Mouse (Mus musculus) granulocyte monocyte progenitor cell, adult 5-6 weeks (primary cell): ENCODE measurements around the gene Olfr613. TPM values are rescaled to one million over a fixed set of nuclear protein-coding genes. Genes with fewer than 3 reads are reported as not detected.
"Not testable (repeated sequence)": the region's sequence is repeated elsewhere in the genome, so short reads cannot be mapped to it uniquely, and the experiment has no call there.

Experiments used
- ATAC-seq: replicated peaks from 2 replicates; pipeline ENCODE4 v1.8.0; 2016; ENCODE audit warnings: mild to moderate bottlenecking, moderate TSS enrichment, inconsistent platforms; ENCODE audit not compliant: poor library complexity, severe bottlenecking
- total RNA-seq, 2 experiments: library from RNA; stranded (forward) in 1 of 2; stranded (reverse) in 1 of 2; fragments of 200-712, 200-1000 nt in 1 of 2; fragments of >200 nt in 1 of 2; fragmentation: Nextera tagmentation in 1 of 2; gene quantifications; 2 replicates each; pipeline ENCODE4 v1.2.3; 2014 to 2017

The Olfr613 gene
- total RNA-seq (2014; fragmentation: Nextera tagmentation) (not detected in 2 replicates), total RNA-seq (2017) (not detected in 2 replicates)

GRCm38 (mm10) chr7:103547774-103548173 is at the start of gene Olfr613:
Gene Olfr613 (plus strand): TSS chr7:103548074.
- ATAC-seq: no peak

DNA sequence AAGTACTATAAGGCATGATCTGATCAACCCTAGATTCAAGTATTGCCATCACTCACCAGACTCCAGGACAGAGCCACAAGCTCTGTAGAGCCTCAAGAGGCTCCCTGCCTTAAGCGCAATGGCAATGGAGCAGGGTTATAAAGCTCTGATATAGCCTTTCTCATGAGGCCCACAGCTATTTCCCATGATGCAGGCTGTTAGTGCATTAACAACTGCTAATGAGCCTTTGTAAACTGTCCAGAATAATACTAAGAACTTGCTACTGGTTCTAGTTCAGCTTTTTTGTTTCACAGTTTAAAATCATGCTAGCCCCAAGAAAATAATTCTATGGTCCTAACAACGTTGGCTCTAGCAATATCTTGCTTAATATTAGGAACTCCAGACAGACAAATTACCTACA is 35.9 kb upstream of the Olfr613 start, which contains the start of gene Olfr610:
Gene Olfr610, minus strand, starts transcription at position 101 of the 400 bp plus-strand sequence.
- ATAC-seq: no peak

- ATAC-seq: not testable (repeated sequence)
These were observed 27.1 kb upstream of the Olfr613 start, which contains the start of gene Olfr611 for GRCm38 (mm10) chr7:103520746-103521145. Gene Olfr611 (minus strand): TSS chr7:103520846.

- not testable (repeated sequence) for ATAC-seq
These were observed 5.3 kb upstream of the Olfr613 start, which contains the start of gene Olfr612 for GRCm38 (mm10) chr7:103542617-103543016. Gene Olfr612 (minus strand): TSS chr7:103542717.

DNA sequence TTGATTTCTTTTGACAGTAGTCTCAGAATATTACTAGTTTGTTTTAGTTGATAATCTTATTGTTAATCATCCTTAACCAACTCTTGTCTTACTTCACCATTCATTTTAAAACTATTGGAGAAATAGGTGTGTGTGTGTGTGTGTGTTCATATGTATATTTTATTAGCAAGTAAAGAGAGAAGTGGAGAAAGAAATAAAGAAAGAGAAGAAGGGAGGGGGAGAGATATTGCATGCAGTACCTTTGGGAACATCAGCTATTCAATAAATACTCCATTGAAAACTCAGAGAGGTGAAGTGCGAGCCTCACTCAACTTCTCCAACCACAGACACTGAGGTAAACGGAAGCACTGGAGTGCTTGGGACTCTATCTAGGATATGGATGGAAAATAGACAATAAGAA is 7.9 kb downstream of the Olfr613 start, which contains the start of gene Olfr615:
Gene Olfr615, plus strand, starts transcription at position 301 of the 400 bp plus-strand sequence.
- no peak for ATAC-seq

- ATAC-seq: no peak
These were observed 21.2 kb downstream of the Olfr613 start, which contains the start of gene Olfr616 for GRCm38 (mm10) chr7:103569043-103569442. Gene Olfr616 (minus strand): TSS chr7:103569143.

GRCm38 (mm10) chr7:103572761-103573160 is 24.9 kb downstream of the Olfr613 start, which contains the start of gene Olfr617:
Gene Olfr617 (plus strand): TSS chr7:103573061.
- ATAC-seq: no peak

DNA sequence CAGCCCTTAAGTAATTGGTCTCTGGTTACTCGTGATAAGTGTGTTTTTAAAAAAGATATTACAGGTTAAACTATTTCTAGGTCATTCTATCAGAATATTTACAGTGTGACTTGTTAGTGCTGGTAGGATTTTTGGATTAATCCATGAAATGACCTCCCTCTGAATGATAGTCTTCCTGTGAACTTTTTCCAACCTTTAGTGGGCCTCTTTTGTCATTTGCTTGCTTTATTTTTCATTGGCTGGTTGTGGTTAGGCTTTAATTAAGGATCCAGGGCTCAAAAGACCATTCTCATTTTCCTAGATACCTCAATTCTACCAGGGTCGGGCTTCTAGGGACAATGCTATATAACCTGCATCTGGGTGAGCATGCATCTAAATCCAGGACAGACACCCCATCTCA is 41.9 kb downstream of the Olfr613 start, which contains the start of gene Olfr618:
Gene Olfr618, plus strand, starts transcription at position 301 of the 400 bp plus-strand sequence.
- no peak for ATAC-seq

DNA sequence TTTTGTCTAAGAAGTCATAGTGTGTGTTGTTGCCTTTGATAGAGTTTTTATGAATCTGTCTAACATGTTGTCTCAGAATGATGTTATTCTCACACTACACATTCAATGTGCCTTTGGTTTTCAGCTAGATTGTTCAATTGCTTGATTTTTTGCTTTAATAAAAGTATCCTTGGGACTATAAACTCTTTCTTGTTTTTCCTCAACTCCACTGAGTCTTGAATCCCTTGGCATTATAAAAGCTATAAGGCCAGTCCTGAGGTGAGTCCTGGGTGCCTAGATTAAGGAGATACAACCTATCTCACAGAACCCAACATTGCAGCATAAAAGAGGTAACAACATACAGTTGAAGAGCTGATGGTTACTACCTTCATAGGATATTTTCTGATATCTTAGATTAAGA is 52.4 kb downstream of the Olfr613 start, which contains the start of gene Olfr619:
Gene Olfr619, plus strand, starts transcription at position 301 of the 400 bp plus-strand sequence.
- no peak for ATAC-seq

Other genes with a start within 250 kb of the Olfr613 start
Only the 30 nearest of the 33 such genes appear.
- not detected in 2 replicates for gene Olfr598, start 224.5 kb upstream of the Olfr613 start, total RNA-seq (2014; fragmentation: Nextera tagmentation)
- not detected in 2 replicates for gene Olfr598, start 224.5 kb upstream of the Olfr613 start, total RNA-seq (2017)
- gene Olfr599, start 212.2 kb upstream of the Olfr613 start, total RNA-seq (2014; fragmentation: Nextera tagmentation): not detected in 2 replicates
- gene Olfr599, start 212.2 kb upstream of the Olfr613 start, total RNA-seq (2017): not detected in 2 replicates
- gene Olfr600, start 198.4 kb upstream of the Olfr613 start, total RNA-seq (2014; fragmentation: Nextera tagmentation): not detected in 2 replicates
- not detected in 2 replicates for gene Olfr600, start 198.4 kb upstream of the Olfr613 start, total RNA-seq (2017)
- not detected in 2 replicates for gene Olfr601, start 185.4 kb upstream of the Olfr613 start, total RNA-seq (2014; fragmentation: Nextera tagmentation)
- gene Olfr601, start 185.4 kb upstream of the Olfr613 start, total RNA-seq (2017): not detected in 2 replicates
- gene Olfr603, start 161.9 kb upstream of the Olfr613 start, total RNA-seq (2014; fragmentation: Nextera tagmentation): not detected in 2 replicates
- gene Olfr603, start 161.9 kb upstream of the Olfr613 start, total RNA-seq (2017): not detected in 2 replicates
- not detected in 2 replicates for gene Usp17lc, start 133.0 kb upstream of the Olfr613 start, total RNA-seq (2014; fragmentation: Nextera tagmentation)
- not detected in 2 replicates for gene Usp17lc, start 133.0 kb upstream of the Olfr613 start, total RNA-seq (2017)
- not detected in 2 replicates for gene Olfr605, start 102.6 kb upstream of the Olfr613 start, total RNA-seq (2014; fragmentation: Nextera tagmentation)
- gene Olfr605, start 102.6 kb upstream of the Olfr613 start, total RNA-seq (2017): not detected in 2 replicates
- gene Olfr606, start 99.0 kb upstream of the Olfr613 start, total RNA-seq (2014; fragmentation: Nextera tagmentation): not detected in 2 replicates
- gene Olfr606, start 99.0 kb upstream of the Olfr613 start, total RNA-seq (2017): not detected in 2 replicates
- gene Olfr607, start 83.9 kb upstream of the Olfr613 start, total RNA-seq (2014; fragmentation: Nextera tagmentation): not detected in 2 replicates
- gene Olfr607, start 83.9 kb upstream of the Olfr613 start, total RNA-seq (2017): not detected in 2 replicates
- gene Olfr608, start 78.2 kb upstream of the Olfr613 start, total RNA-seq (2014; fragmentation: Nextera tagmentation): not detected in 2 replicates
- not detected in 2 replicates for gene Olfr608, start 78.2 kb upstream of the Olfr613 start, total RNA-seq (2017)
- gene Olfr609, start 50.0 kb upstream of the Olfr613 start, total RNA-seq (2014; fragmentation: Nextera tagmentation): not detected in 2 replicates
- gene Olfr609, start 50.0 kb upstream of the Olfr613 start, total RNA-seq (2017): not detected in 2 replicates
- gene Olfr610, start 36.0 kb upstream of the Olfr613 start, total RNA-seq (2014; fragmentation: Nextera tagmentation): not detected in 2 replicates
- gene Olfr610, start 36.0 kb upstream of the Olfr613 start, total RNA-seq (2017): not detected in 2 replicates
- gene Olfr611, start 27.2 kb upstream of the Olfr613 start, total RNA-seq (2014; fragmentation: Nextera tagmentation): not detected in 2 replicates
- gene Olfr611, start 27.2 kb upstream of the Olfr613 start, total RNA-seq (2017): not detected in 2 replicates
- not detected in 2 replicates for gene Olfr612, start 5.4 kb upstream of the Olfr613 start, total RNA-seq (2014; fragmentation: Nextera tagmentation)
- not detected in 2 replicates for gene Olfr612, start 5.4 kb upstream of the Olfr613 start, total RNA-seq (2017)
- not detected in 2 replicates for gene Olfr615, start 8.0 kb downstream of the Olfr613 start, total RNA-seq (2014; fragmentation: Nextera tagmentation)
- gene Olfr615, start 8.0 kb downstream of the Olfr613 start, total RNA-seq (2017): not detected in 2 replicates
- gene Olfr616, start 21.1 kb downstream of the Olfr613 start, total RNA-seq (2014; fragmentation: Nextera tagmentation): not detected in 2 replicates
- not detected in 2 replicates for gene Olfr616, start 21.1 kb downstream of the Olfr613 start, total RNA-seq (2017)
- not detected in 2 replicates for gene Olfr617, start 25.0 kb downstream of the Olfr613 start, total RNA-seq (2014; fragmentation: Nextera tagmentation)
- gene Olfr617, start 25.0 kb downstream of the Olfr613 start, total RNA-seq (2017): not detected in 2 replicates
- gene Olfr618, start 42.0 kb downstream of the Olfr613 start, total RNA-seq (2014; fragmentation: Nextera tagmentation): not detected in 2 replicates
- not detected in 2 replicates for gene Olfr618, start 42.0 kb downstream of the Olfr613 start, total RNA-seq (2017)
- gene Olfr619, start 52.5 kb downstream of the Olfr613 start, total RNA-seq (2014; fragmentation: Nextera tagmentation): not detected in 2 replicates
- not detected in 2 replicates for gene Olfr619, start 52.5 kb downstream of the Olfr613 start, total RNA-seq (2017)
- gene Olfr620, start 64.5 kb downstream of the Olfr613 start, total RNA-seq (2014; fragmentation: Nextera tagmentation): not detected in 2 replicates
- gene Olfr620, start 64.5 kb downstream of the Olfr613 start, total RNA-seq (2017): not detected in 2 replicates
- gene Olfr622, start 94.6 kb downstream of the Olfr613 start, total RNA-seq (2014; fragmentation: Nextera tagmentation): not detected in 2 replicates
- gene Olfr622, start 94.6 kb downstream of the Olfr613 start, total RNA-seq (2017): not detected in 2 replicates
- not detected in 2 replicates for gene Olfr623, start 115.6 kb downstream of the Olfr613 start, total RNA-seq (2014; fragmentation: Nextera tagmentation)
- gene Olfr623, start 115.6 kb downstream of the Olfr613 start, total RNA-seq (2017): not detected in 2 replicates
- gene Olfr624, start 123.1 kb downstream of the Olfr613 start, total RNA-seq (2014; fragmentation: Nextera tagmentation): not detected in 2 replicates
- not detected in 2 replicates for gene Olfr624, start 123.1 kb downstream of the Olfr613 start, total RNA-seq (2017)
- gene Olfr625-ps1, start 134.6 kb downstream of the Olfr613 start, total RNA-seq (2014; fragmentation: Nextera tagmentation): not detected in 2 replicates
- not detected in 2 replicates for gene Olfr625-ps1, start 134.6 kb downstream of the Olfr613 start, total RNA-seq (2017)
- not detected in 2 replicates for gene Olfr243, start 166.6 kb downstream of the Olfr613 start, total RNA-seq (2014; fragmentation: Nextera tagmentation)
- not detected in 2 replicates for gene Olfr243, start 166.6 kb downstream of the Olfr613 start, total RNA-seq (2017)
- gene Olfr628, start 182.3 kb downstream of the Olfr613 start, total RNA-seq (2014; fragmentation: Nextera tagmentation): not detected in 2 replicates
- gene Olfr628, start 182.3 kb downstream of the Olfr613 start, total RNA-seq (2017): not detected in 2 replicates
- not detected in 2 replicates for gene Olfr629, start 196.9 kb downstream of the Olfr613 start, total RNA-seq (2014; fragmentation: Nextera tagmentation)
- not detected in 2 replicates for gene Olfr629, start 196.9 kb downstream of the Olfr613 start, total RNA-seq (2017)
- not detected in 2 replicates for gene Olfr630, start 209.3 kb downstream of the Olfr613 start, total RNA-seq (2014; fragmentation: Nextera tagmentation)
- gene Olfr630, start 209.3 kb downstream of the Olfr613 start, total RNA-seq (2017): not detected in 2 replicates
- not detected in 2 replicates for gene Olfr69, start 223.5 kb downstream of the Olfr613 start, total RNA-seq (2014; fragmentation: Nextera tagmentation)
- gene Olfr69, start 223.5 kb downstream of the Olfr613 start, total RNA-seq (2017): not detected in 2 replicates
- gene Olfr68, start 231.6 kb downstream of the Olfr613 start, total RNA-seq (2014; fragmentation: Nextera tagmentation): not detected in 2 replicates
- gene Olfr68, start 231.6 kb downstream of the Olfr613 start, total RNA-seq (2017): not detected in 2 replicates